Mouse (Mus musculus) neural tube, embryonic 14.5 days (tissue): Measurements from ENCODE around the gene Gm27021. TPM values are rescaled to one million over a fixed set of nuclear protein-coding genes. Genes with fewer than 3 reads are reported as not detected.

Experiments
- ATAC-seq: fragments of 200-750 bp; cut with Nextera tagmentation; 2 replicates; pipeline ENCODE4 v1.8.0; 2017; ENCODE audit warnings: low read depth, mild to moderate bottlenecking, moderate TSS enrichment, moderate library complexity
- H3K27ac ChIP-seq: fragments of 300-500 bp; sonication (generic); 2 replicates; pipeline ENCODE4 v1.5.1; 2014; ENCODE audit warnings: low read depth, mild to moderate bottlenecking, control low read depth, low read length, moderate library complexity, mixed read lengths
- H3K27me3 ChIP-seq: fragments of 300-500 bp; sonication (generic); 2 replicates; pipeline ENCODE4 v1.6.1; 2014; ENCODE audit warnings: low read length; ENCODE audit not compliant: control insufficient read depth, insufficient read depth
- H3K36me3 ChIP-seq: fragments of 300-500 bp; sonication (generic); 2 replicates; pipeline ENCODE4 v1.6.1; 2014; ENCODE audit warnings: low read length, mixed read lengths; ENCODE audit not compliant: control insufficient read depth, insufficient read depth
- H3K4me1 ChIP-seq: fragments of 300-500 bp; sonication (generic); 2 replicates; pipeline ENCODE4 v1.6.1; 2014; ENCODE audit warnings: low read length; ENCODE audit not compliant: control insufficient read depth, insufficient read depth
- H3K4me2 ChIP-seq: fragments of 300-500 bp; sonication (generic); 2 replicates; pipeline ENCODE4 v1.6.1; 2014; ENCODE audit warnings: mild to moderate bottlenecking, low read depth, low read length, control low read depth
- H3K4me3 ChIP-seq: fragments of 300-500 bp; sonication (generic); 2 replicates; pipeline ENCODE4 v1.5.1; 2014; ENCODE audit warnings: low read depth, low read length, control low read depth, mixed read lengths
- H3K9ac ChIP-seq: fragments of 300-500 bp; sonication (generic); replicated peaks from 2 replicates; pipeline ENCODE4 v1.6.1; 2014; ENCODE audit warnings: low read depth, mild to moderate bottlenecking, control low read depth, low read length, mixed read lengths
- H3K9me3 ChIP-seq: fragments of 300-500 bp; sonication (generic); 2 replicates; pipeline ENCODE4 v1.6.1; 2016; ENCODE audit warnings: low read length; ENCODE audit not compliant: control insufficient read depth
- WGBS: fragments of 180-500 bp; shearing (Covaris S2); extraction: QIAGEN DNeasy Blood & Tissue Kit; methylation state at CpG from one replicate; pipeline ENCODE4 v1.1.7; 2014; 5-methylcytosine and 5-hydroxymethylcytosine counted together
- polyA plus RNA-seq: library from polyadenylated mRNA; unstranded; fragments of >200 nt; fragmentation: Nextera tagmentation; extraction: Ambion mirVana; gene quantifications from 2 replicates; pipeline ENCODE4 v1.2.1, GENCODE M21; 2014

Gene Gm27021
- polyA plus RNA-seq, 1 experiment from 2014 or later, result 8.4 TPM

DNA sequence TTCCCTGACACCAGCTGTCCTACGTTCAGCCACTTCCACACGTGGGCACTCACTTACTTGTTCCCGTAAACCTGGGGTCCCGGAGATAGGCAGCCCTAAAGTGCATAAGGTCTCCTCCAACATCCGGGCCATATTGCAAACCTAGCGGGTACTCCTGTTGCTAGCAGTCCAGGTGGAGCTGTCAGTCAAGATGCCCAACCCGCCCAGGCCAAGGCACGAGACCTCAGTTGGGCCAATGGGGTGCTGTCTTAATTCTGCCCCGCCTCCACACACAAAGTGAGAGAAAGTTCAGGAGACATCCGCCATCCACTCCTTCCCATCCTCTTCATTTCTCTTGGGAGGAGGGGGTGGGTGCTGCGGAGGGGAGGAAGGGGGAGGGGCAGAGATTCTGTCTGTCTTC, 41.4 kb downstream of the Gm27021 start:
- no peaks in the 10 kb centered on the region for H3K4me1 ChIP-seq
- no peak overlapping the region for H3K9ac ChIP-seq
- no peaks in the 10 kb centered on the region for H3K9me3 ChIP-seq
- H3K27ac ChIP-seq, result no peak overlapping the region
- ATAC-seq, result no peak
- 65% methylated on average over 10 of the region's 11 CpGs for WGBS
- no peaks in the 10 kb centered on the region for H3K27me3 ChIP-seq
- no peak overlapping the region for H3K4me2 ChIP-seq
- no peak overlapping the region for H3K4me3 ChIP-seq
- no peaks in the 10 kb centered on the region for H3K36me3 ChIP-seq

DNA sequence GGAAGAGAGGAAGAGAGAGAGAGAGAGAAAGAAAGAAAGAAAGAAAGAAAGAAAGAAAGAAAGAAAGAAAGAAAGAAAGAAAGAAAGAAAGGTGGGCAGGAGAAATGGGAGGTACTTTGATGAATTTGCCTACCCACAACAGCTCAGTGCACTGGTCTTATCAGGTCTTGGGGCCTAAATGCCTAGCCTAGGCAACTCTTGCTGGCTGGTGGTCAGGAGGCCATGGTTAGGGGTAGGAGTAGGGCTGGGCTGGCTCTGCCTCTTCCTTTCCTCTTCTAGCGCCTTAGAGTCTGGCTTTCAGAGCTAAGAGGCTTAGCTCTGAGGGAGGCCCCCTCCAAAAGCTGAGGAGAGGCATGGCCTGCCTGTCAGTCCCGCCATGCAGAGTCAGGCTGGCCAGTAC, 44.3 kb downstream of the Gm27021 start:
- 39% methylated on average over 2 of the region's 2 CpGs for WGBS

DNA sequence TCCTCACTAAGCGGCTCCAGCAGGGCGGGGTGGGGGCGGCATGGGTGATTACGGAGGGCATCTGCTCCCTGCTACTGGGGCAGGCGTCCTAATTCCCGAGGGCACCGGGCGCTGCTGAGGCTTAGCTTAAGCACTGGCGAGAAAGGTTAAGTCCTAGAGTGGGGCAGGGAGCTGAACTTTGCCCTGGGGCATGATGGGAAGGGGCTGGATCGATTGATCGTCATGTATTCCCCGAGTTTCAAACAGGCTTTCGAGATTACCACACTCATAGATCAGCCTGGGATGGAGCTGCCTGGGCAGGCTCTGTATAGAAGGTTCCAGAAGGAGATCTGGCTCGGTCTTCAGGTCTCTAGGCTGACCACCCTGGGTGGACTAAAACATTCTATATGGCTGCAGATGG, 45.7 kb downstream of the Gm27021 start:
- WGBS, result 70% methylated on average over 14 of the region's 14 CpGs
- H3K27me3 ChIP-seq, result no peaks in the 10 kb centered on the region
- no peak overlapping the region for H3K4me3 ChIP-seq
- no peak overlapping the region for H3K4me2 ChIP-seq
- no peaks in the 10 kb centered on the region for H3K4me1 ChIP-seq
- no peaks in the 10 kb centered on the region for H3K36me3 ChIP-seq
- ATAC-seq, result no peak
- no peak overlapping the region for H3K9ac ChIP-seq
- no peaks in the 10 kb centered on the region for H3K9me3 ChIP-seq
- H3K27ac ChIP-seq, result no peak overlapping the region

More for the DNA sequence above, 44.3 kb downstream of the Gm27021 start:
- no peaks in the 10 kb centered on the region for H3K4me1 ChIP-seq
- no peak overlapping the region for H3K27ac ChIP-seq
- H3K9ac ChIP-seq, result no peak overlapping the region
- no peak overlapping the region for H3K4me2 ChIP-seq
- H3K4me3 ChIP-seq, result no peak overlapping the region
- no peaks in the 10 kb centered on the region for H3K9me3 ChIP-seq
- no peaks in the 10 kb centered on the region for H3K27me3 ChIP-seq
- H3K36me3 ChIP-seq, result no peaks in the 10 kb centered on the region
- no peak for ATAC-seq

DNA sequence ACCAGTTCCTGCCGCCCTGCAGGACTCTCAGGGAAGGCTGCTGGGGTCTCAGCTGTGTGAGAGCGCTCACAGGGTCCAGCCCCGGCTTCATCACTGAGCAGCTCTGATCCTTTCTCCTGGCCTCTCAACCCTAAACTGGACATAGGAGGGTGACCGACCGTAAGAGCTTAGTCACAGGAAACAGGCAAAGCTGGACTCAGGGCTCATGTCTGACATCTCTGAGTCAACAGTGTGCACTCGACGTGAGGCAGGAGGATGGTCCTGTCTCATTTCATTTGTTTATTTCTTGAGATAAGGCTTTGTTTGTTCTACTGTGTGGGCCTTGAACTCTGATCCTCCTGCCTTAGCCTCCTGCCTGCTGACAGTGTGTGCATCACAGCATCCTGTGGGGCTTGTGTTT, 47.4 kb downstream of the Gm27021 start:
- H3K9me3 ChIP-seq, result no peaks in the 10 kb centered on the region
- no peak overlapping the region for H3K9ac ChIP-seq
- no peaks in the 10 kb centered on the region for H3K36me3 ChIP-seq
- H3K4me3 ChIP-seq, result no peak overlapping the region
- no peak overlapping the region for H3K27ac ChIP-seq
- ATAC-seq, result no peak
- no peak overlapping the region for H3K4me2 ChIP-seq
- WGBS, result 69% methylated on average over 7 of the region's 7 CpGs
- no peaks in the 10 kb centered on the region for H3K27me3 ChIP-seq
- H3K4me1 ChIP-seq, result peaks cover 7% of the 10 kb centered on the region; the same call in 1 of the 2 replicates

DNA sequence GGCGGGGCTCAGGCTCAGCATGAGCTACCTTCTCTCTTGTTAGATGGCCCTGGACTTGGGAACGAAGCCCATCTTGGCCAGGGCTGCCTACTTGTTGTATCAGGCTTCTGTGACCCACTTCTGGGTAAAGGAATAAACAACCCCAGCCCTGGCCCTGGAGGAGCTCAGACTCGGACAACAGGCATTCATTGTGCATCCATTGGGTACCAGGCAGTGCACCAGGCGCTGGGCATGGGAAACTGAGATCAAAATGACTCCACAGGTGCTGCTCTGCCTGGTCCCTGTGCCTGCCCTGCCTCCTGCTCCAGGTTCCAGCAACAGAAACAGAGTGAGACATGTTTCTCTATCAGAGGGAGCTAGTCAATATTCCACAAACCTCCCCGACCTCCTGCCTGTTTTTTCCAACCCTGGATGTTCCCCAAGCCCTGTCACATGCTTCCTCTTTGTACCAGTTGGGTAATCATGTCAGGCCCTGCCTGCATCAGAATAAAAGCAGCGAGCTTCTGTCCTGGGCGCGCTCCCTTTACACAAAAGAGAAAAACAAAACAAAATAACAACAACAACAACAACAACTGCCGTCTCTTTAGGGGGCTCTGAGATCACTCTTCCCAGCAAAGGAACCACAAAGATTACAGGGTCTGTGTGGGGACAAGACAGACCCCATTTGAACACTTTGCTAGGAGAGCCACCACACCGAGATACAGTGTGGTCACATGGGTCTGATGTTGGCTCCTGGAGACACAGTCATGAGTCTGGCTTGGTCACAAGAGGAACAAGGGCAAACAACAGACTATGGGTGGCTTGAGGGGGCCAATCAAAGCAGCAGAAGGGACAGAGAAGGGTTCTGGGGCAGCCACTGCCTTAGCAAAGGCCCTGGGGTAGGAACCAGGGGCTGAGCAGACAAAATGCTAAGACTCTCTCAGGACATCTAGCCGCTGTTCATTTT, 48.4 kb downstream of the Gm27021 start:
- H3K27me3 ChIP-seq, result no peaks in the 10 kb centered on the region
- no peak for ATAC-seq
- WGBS, result 79% methylated on average over 11 of the region's 11 CpGs
- no peak overlapping the region for H3K4me3 ChIP-seq
- no peak overlapping the region for H3K9ac ChIP-seq
- H3K9me3 ChIP-seq, result no peaks in the 10 kb centered on the region
- H3K36me3 ChIP-seq, result no peaks in the 10 kb centered on the region
- no peak overlapping the region for H3K27ac ChIP-seq
- no peak overlapping the region for H3K4me2 ChIP-seq
- H3K4me1 ChIP-seq, result peaks cover 7% of the 10 kb centered on the region; the same call in 1 of the 2 replicates

DNA sequence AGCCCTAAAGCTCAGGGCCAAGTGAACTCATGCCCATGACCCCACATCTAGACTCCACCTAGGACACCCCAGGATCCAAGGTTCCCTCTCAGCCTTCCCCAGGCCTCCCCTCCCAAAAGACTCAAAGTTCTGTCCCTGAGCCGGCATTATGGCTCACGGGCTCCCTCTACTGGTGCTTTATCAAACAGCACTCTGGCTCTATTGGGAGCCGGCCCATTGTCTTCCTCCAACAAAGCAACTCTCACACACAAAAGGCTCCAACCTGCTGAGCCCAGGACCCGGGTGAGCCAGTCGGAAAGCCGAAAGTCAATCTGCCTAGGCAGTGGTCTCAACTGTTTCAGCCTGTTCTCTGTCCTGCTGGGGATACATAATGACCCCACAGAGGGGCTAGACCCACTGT, 49.8 kb downstream of the Gm27021 start:
- Histone ChIP-seq H3K4me2 (no peak overlapping the region), H3K4me1 (peaks cover 7% of the 10 kb centered on the region; the same call in 1 of the 2 replicates), H3K27me3 (no peaks in the 10 kb centered on the region), H3K4me3 (no peak overlapping the region), H3K9ac (no peak overlapping the region), H3K36me3 (no peaks in the 10 kb centered on the region), H3K27ac (peak overlapping the region; percentile 3; the same call in 1 of the 2 replicates), H3K9me3 (no peaks in the 10 kb centered on the region)
- peak; percentile 33; the same call in 1 of the 2 replicates for ATAC-seq
- WGBS, result 0% methylated on average over 6 of the region's 6 CpGs

DNA sequence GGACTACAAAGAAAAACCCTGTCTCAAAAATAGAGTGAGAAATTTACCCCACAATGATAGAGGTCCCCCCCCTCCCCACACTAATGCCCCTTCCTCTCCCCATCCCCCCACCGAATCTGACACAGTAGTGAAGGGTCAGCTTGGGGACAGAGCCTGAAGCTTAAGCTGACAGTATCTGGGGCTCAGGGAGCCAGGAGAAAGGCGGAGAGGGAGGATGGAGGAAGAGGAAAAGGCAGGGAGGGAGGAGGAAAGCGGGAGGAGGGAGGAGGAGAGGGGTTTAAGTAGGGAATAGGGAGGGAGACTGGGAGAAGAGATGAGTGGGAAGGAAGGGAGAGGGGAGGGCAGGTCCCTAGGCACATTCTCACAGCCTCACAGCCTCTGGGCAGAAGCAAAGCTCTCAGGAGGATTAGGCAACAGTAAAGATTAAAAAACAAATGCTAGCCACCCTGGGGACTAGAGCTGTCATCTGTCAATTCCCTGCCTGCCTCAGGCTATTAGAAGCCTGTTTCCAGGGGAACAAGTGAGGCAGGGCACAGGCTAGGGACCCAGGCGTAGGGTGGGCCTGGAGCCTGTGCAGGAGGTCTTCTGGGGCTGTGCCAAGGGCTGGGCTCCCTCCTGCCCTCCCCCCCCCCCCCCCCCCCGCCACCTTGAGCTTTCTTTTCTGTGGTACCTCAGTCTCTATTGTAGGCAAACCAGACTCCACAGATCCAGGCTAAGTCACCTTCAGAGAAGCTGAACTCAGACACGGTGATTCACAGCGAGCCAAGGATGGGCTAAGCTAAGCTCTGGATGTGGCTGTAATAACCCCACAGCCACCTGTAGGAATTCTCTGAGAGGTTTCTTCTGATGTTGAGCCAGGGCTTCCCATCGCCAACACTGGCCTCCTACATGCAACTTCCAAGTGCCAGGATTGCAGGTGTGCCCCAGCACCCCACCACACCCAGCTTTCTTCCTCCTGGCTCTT, 50.9 kb downstream of the Gm27021 start:
- Histone ChIP-seq H3K27ac (0 out of 2 replicates have a peak overlapping the region, but pooled peaks have one; percentile 39), H3K4me2 (no peak overlapping the region), H3K9ac (no peak overlapping the region), H3K36me3 (no peaks in the 10 kb centered on the region), H3K27me3 (no peaks in the 10 kb centered on the region), H3K4me3 (no peak overlapping the region), H3K4me1 (peaks cover 7% of the 10 kb centered on the region; the same call in 1 of the 2 replicates), H3K9me3 (no peaks in the 10 kb centered on the region)
- 27% methylated on average over 7 of the region's 8 CpGs for WGBS
- peak; percentile 42; the same call in 1 of the 2 replicates for ATAC-seq

DNA sequence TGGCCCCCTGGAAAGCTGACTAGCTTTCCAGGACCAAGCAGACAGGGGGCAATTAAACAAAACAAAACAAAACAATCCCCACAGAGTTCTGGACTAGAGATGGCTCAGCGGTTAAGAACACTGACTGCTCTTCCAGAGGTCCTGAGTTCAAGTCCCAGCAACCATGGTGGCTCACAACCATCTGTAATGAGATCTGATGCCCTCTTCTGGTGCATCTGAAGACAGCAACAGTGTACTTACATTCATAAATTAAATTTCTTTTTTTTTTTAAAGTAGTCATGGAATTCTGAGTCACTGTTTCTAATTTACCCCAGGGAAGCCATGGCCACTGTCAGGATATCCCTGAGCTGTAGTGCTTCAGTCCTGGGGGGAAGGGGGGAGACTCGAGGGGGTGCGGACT, 53.4 kb downstream of the Gm27021 start:
- no peak overlapping the region for H3K27ac ChIP-seq
- no peaks in the 10 kb centered on the region for H3K27me3 ChIP-seq
- H3K4me2 ChIP-seq, result no peak overlapping the region
- ATAC-seq, result no peak
- H3K4me3 ChIP-seq, result no peak overlapping the region
- H3K9me3 ChIP-seq, result no peaks in the 10 kb centered on the region
- WGBS, result 90% methylated on average over 3 of the region's 3 CpGs
- H3K36me3 ChIP-seq, result no peaks in the 10 kb centered on the region
- no peak overlapping the region for H3K9ac ChIP-seq
- H3K4me1 ChIP-seq, result peaks cover 7% of the 10 kb centered on the region; the same call in 1 of the 2 replicates
